Mouse (Mus musculus): Measurements from ENCODE around the gene Ddx39. TPM values are rescaled to one million over a fixed set of nuclear protein-coding genes. Genes with fewer than 3 reads are reported as not detected.

Ddx39 gene
- total and polyA plus RNA-seq, 3 experiments: 272 to 304 (median 279) TPM

DNA sequence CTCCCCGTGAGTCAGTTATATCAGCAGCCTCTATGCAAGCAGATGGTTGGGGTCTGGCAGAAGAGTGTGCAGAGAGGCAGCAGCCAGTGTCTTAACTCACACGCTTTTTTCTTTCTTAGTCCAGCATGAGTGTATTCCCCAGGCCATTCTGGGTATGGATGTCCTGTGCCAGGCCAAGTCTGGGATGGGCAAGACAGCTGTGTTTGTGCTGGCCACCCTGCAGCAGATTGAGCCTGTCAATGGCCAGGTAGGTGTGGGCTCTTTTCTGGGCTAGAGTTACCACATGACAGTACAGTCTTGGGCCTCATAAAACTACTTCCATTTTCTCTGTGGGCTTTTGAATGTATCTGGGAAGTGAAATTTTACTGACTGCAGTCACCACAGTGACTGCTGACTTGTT, 4.7 kb downstream of the Ddx39 start:
- Histone ChIP-seq H3K9ac (ENCODE audit: control insufficient read depth, low read depth, low read length, poor library complexity, severe bottlenecking) (no peak overlapping the region), H3K27me3 (ENCODE audit: control insufficient read depth in 1 of 2, insufficient read depth in 2 of 2, low read length in 2 of 2) (no peaks in the 10 kb centered on the region), H3K27ac (ENCODE audit: control insufficient read depth, low read depth, low read length) (no peak overlapping the region), H3K9me3 (replicated peaks; ENCODE audit: insufficient read depth, low read length) (no peaks in the 10 kb centered on the region), H3K36me3 (ENCODE audit: control insufficient read depth in 1 of 2, insufficient read depth in 2 of 2, low read length in 2 of 2) (peaks cover 15 to 24% of the 10 kb centered on the region in 2 experiments), H3K4me3 (ENCODE audit: control insufficient read depth in 1 of 2, insufficient read depth in 1 of 2, low read depth in 2 of 2, low read length in 2 of 2) (no peak overlapping the region), H3K4me1 (ENCODE audit: control insufficient read depth in 1 of 2, insufficient read depth in 2 of 2, low read length in 2 of 2) (peaks cover 7 to 12% of the 10 kb centered on the region in 2 experiments), H3K79me2 (ENCODE audit: control insufficient read depth, insufficient read depth, low read length, poor library complexity) (peaks cover 50% of the 10 kb centered on the region)
- TF ChIP-seq MYC (IDR thresholded peaks at IDR 0.05; ENCODE audit: low read depth, low read length): no peak
- no peak for TF ChIP-seq NELFE (IDR thresholded peaks at IDR 0.05; ENCODE audit: low read depth, low read length)
- no peak for TF ChIP-seq GATA1 (IDR thresholded peaks at IDR 0.05; ENCODE audit: low read depth, low read length)
- no peak for TF ChIP-seq POLR2A (IDR thresholded peaks at IDR 0.05; ENCODE audit: control insufficient read depth in 1 of 2, insufficient read depth in 1 of 2, low read depth in 1 of 2, low read length in 2 of 2, poor library complexity in 1 of 2)
- no peak for TF ChIP-seq SMC3 (IDR thresholded peaks at IDR 0.05; ENCODE audit: low read depth, low read length)
- TF ChIP-seq ZKSCAN1 (IDR thresholded peaks at IDR 0.05; ENCODE audit: low read depth, low read length): no peak
- TF ChIP-seq ZNF384 (IDR thresholded peaks at IDR 0.05; ENCODE audit: low read depth, low read length): no peak
- no peak for TF ChIP-seq EP300 (IDR thresholded peaks at IDR 0.05; ENCODE audit: low read depth in 1 of 2, low read length in 2 of 2)
- TF ChIP-seq USF2 (IDR thresholded peaks at IDR 0.05; ENCODE audit: borderline replicate concordance in 1 of 2, insufficient read depth in 1 of 2, low read depth in 1 of 2, low read length in 2 of 2): no peak
- no peak for TF ChIP-seq SIN3A (IDR thresholded peaks at IDR 0.05; ENCODE audit: low read length)
- no peak for TF ChIP-seq POLR2AphosphoS2 (IDR thresholded peaks at IDR 0.05; ENCODE audit: low read length)
- TF ChIP-seq CHD2 (IDR thresholded peaks at IDR 0.05; ENCODE audit: low read length): no peak
- no peak for TF ChIP-seq BHLHE40 (IDR thresholded peaks at IDR 0.05; ENCODE audit: borderline replicate concordance, low read depth, low read length)
- TF ChIP-seq CHD1 (IDR thresholded peaks at IDR 0.05; ENCODE audit: low read depth, low read length): no peak
- TF ChIP-seq MAX (IDR thresholded peaks at IDR 0.05; ENCODE audit: low read length): no peak
- no peak for TF ChIP-seq RAD21 (IDR thresholded peaks at IDR 0.05; ENCODE audit: low read depth, low read length)
- no peak for TF ChIP-seq MAZ (IDR thresholded peaks at IDR 0.05; ENCODE audit: low read depth, low read length)
- DNase-seq (ENCODE audit: low read depth, low spot score): no peak

DNA sequence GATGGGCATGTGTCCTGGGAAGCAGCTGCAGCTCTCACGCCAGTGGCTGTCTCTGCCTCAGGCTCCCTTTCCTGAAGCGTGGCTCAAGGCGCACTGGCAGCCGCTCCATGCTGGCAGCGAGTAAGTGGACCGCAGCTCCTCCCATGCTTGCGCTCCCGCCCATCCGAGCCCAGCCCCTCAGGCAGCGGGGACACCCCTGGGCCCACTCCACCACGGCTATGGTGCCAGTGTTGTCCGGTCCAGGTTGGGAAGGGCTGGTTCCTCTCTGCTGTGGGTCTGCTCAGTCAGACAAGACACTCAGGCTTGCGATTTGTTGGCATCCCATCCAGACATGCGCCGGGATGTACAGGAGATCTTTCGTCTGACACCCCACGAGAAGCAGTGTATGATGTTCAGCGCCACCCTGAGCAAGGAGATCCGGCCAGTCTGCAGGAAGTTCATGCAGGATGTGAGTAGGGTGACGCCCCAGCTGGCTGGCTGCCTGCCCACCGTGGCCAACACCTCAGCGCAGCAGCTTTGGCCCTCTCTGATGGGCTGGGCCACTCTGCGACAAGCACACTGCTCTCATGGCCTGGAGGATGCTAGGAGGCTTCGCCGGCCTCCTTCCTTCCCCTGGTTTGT, 6.5 kb downstream of the Ddx39 start:
- Histone ChIP-seq H3K4me1 (ENCODE audit: control insufficient read depth in 1 of 2, insufficient read depth in 2 of 2, low read length in 2 of 2) (peaks cover 4 to 6% of the 10 kb centered on the region in 2 experiments), H3K79me2 (ENCODE audit: control insufficient read depth, insufficient read depth, low read length, poor library complexity) (peaks cover 35% of the 10 kb centered on the region), H3K9ac (ENCODE audit: control insufficient read depth, low read depth, low read length, poor library complexity, severe bottlenecking) (no peak overlapping the region), H3K27me3 (ENCODE audit: control insufficient read depth in 1 of 2, insufficient read depth in 2 of 2, low read length in 2 of 2) (no peaks in the 10 kb centered on the region), H3K36me3 (ENCODE audit: control insufficient read depth in 1 of 2, insufficient read depth in 2 of 2, low read length in 2 of 2) (peaks cover 13 to 37% of the 10 kb centered on the region in 2 experiments), H3K4me3 (ENCODE audit: control insufficient read depth in 1 of 2, insufficient read depth in 1 of 2, low read depth in 2 of 2, low read length in 2 of 2) (no peak overlapping the region), H3K27ac (ENCODE audit: control insufficient read depth, low read depth, low read length) (no peak overlapping the region), H3K9me3 (replicated peaks; ENCODE audit: insufficient read depth, low read length) (no peaks in the 10 kb centered on the region)
- TF ChIP-seq NRF1 (IDR thresholded peaks at IDR 0.05; ENCODE audit: insufficient read depth, low read depth, low read length, poor library complexity, severe bottlenecking): no peak
- no peak for TF ChIP-seq GATA1 (IDR thresholded peaks at IDR 0.05; ENCODE audit: low read depth, low read length)
- TF ChIP-seq TCF12 (IDR thresholded peaks at IDR 0.05; ENCODE audit: low read depth, low read length): no peak
- TF ChIP-seq BHLHE40 (IDR thresholded peaks at IDR 0.05; ENCODE audit: borderline replicate concordance, low read depth, low read length): no peak
- TF ChIP-seq JUND (IDR thresholded peaks at IDR 0.05; ENCODE audit: low read depth, low read length): no peak
- TF ChIP-seq UBTF (IDR thresholded peaks at IDR 0.05; ENCODE audit: borderline replicate concordance, insufficient read depth, low read depth, low read length): no peak
- TF ChIP-seq NELFE (IDR thresholded peaks at IDR 0.05; ENCODE audit: low read depth, low read length): no peak
- no peak for TF ChIP-seq SIN3A (IDR thresholded peaks at IDR 0.05; ENCODE audit: low read length)
- no peak for TF ChIP-seq EP300 (IDR thresholded peaks at IDR 0.05; ENCODE audit: low read depth in 1 of 2, low read length in 2 of 2)
- no peak for TF ChIP-seq ZKSCAN1 (IDR thresholded peaks at IDR 0.05; ENCODE audit: low read depth, low read length)
- DNase-seq (ENCODE audit: low read depth, low spot score): no peak
